Mouse (Mus musculus) Patski (cell line): ENCODE results near the gene Tex45. TPM values are rescaled to one million over a fixed set of nuclear protein-coding genes. Genes with fewer than 3 reads are reported as not detected.
A peak's percentile ranks its signal among the peaks of the same experiment; 100 is the strongest.

Experiments used
- ATAC-seq: fragments of 100-300 bp; one replicate; pipeline ENCODE4 v1.8.0; 2021
- CTCF ChIA-PET: fragments of 350-600 bp; sonication (Branson Sonifier 250); formaldehyde crosslinking; loops from one replicate; lab custom pipeline; 2022; ENCODE audit warnings: inconsistent platforms; lab: Charles Lee
- POLR2A ChIA-PET: fragments of 350-600 bp; sonication (Branson Sonifier 250); formaldehyde crosslinking; loops from one replicate; lab custom pipeline; 2022; ENCODE audit warnings: antibody characterized with exemption, inconsistent platforms; lab: Charles Lee
- DNase-seq: peaks from one replicate; pipeline ENCODE4 v3.0.0-alpha.2; 2011; ENCODE audit warnings: low read depth, low spot score
- H3K27me3 ChIP-seq: fragments of 371-371 bp; one replicate; pipeline ENCODE4 v1.5.1; 2021
- CTCF ChIP-seq: fragments of 100-300 bp; IDR thresholded peaks from one replicate; pipeline ENCODE4 v1.5.1; 2021
- in situ Hi-C: fragments of 300-500 bp; cut with MboI; formaldehyde crosslinking; loops from 3 replicates; pipeline ENCODE4 v1.11.1; 2018; ENCODE audit warnings: low pct_unique_long_range_greater_than_20kb, mixed read lengths
- polyA plus RNA-seq: library from polyadenylated mRNA; unstranded; gene quantifications from one replicate; pipeline ENCODE4 v1.2.3, GENCODE M21; 2021

The Tex45 gene
- polyA plus RNA-seq, 1 experiment from 2014 or later, result not detected

- in situ Hi-C loops, result no loop called here
- no peak for TF ChIP-seq CTCF
- peak; percentile 76 for DNase-seq
- ChIA-PET CTCF (interaction anchor here (1.1 to 2.6 kb wide), 4 partner anchors 8 to 36 kb away, joined by 3 to 10 read pairs (median 3); partner anchors contain the start of gene Pnpla6), POLR2A (interaction anchor here (1.1 to 2.6 kb wide), 4 partner anchors 9 to 35 kb away, joined by 3 to 13 read pairs (median 5); partner anchors contain the start of gene Pnpla6)
- no peaks in the 10 kb centered on the region for H3K27me3 ChIP-seq
- ATAC-seq, result peak; percentile 80
Observed at GRCm38 (mm10) chr8:3500235-3501090, 29.8 kb downstream of the Tex45 start, which contains the start of gene Mcoln1. Gene Mcoln1, plus strand, starts transcription at chr8:3500457.

- H3K27me3 ChIP-seq, result no peaks in the 10 kb centered on the region
- ChIA-PET CTCF (interaction anchor here (1.7 kb wide), 2 partner anchors 9 to 38 kb away, joined by 3 read pairs; no protein-coding TSS in a partner anchor), POLR2A (no interaction called here)
- DNase-seq (no peak), ATAC-seq (no peak)
- no peak for TF ChIP-seq CTCF
- in situ Hi-C loops, result no loop called here
Observed at GRCm38 (mm10) chr8:3502217-3502616, 31.6 kb downstream of the Tex45 start.

GRCm38 (mm10) chr8:3507979-3508754 lies 37.5 kb downstream of the Tex45 start:
- ChIA-PET CTCF (interaction anchor here (1.2 kb wide), 1 partner anchor 8 kb away, joined by 3 read pairs; the partner anchor contains the start of gene Mcoln1), POLR2A (interaction anchor here (0.6 to 1.3 kb wide), 2 partner anchors 40 to 163 kb away, joined by 3 read pairs; no protein-coding TSS in a partner anchor)
- in situ Hi-C loops, result no loop called here
- no peak for TF ChIP-seq CTCF
- ATAC-seq (no peak), DNase-seq (no peak)
- no peaks in the 10 kb centered on the region for H3K27me3 ChIP-seq

- ChIA-PET CTCF (interaction anchor here (2.0 to 2.6 kb wide), 2 partner anchors 14 to 161 kb away, joined by 7 to 10 read pairs; partner anchors contain the start of genes Mcoln1 and Trappc5), POLR2A (interaction anchor here (0.9 to 2.6 kb wide), 3 partner anchors 15 to 95 kb away, joined by 3 to 13 read pairs (median 10); partner anchors contain the start of genes Mcoln1 and Zfp358)
- in situ Hi-C loops, result no loop called here
- DNase-seq (no peak), ATAC-seq (no peak)
- no peak for TF ChIP-seq CTCF
- no peaks in the 10 kb centered on the region for H3K27me3 ChIP-seq
Observed at GRCm38 (mm10) chr8:3514681-3515247, 44.1 kb downstream of the Tex45 start.

- ATAC-seq (peak; percentile 80), DNase-seq (no peak)
Observed at GRCm38 (mm10) chr8:3515260-3515671, 44.6 kb downstream of the Tex45 start, which contains the start of gene Pnpla6. Gene Pnpla6, plus strand, starts transcription at chr8:3515384.

GRCm38 (mm10) chr8:3515771-3516417 lies 45.2 kb downstream of the Tex45 start:
- no peak for TF ChIP-seq CTCF
- ChIA-PET CTCF (interaction anchor here (1.0 to 2.6 kb wide), 3 partner anchors 16 to 160 kb away, joined by 4 to 10 read pairs (median 7); partner anchors contain the start of genes Mcoln1 and Trappc5), POLR2A (interaction anchor here (0.9 to 2.6 kb wide), 6 partner anchors 16 to 122 kb away, joined by 3 to 13 read pairs (median 3); partner anchors contain the start of genes Mcoln1, Pet100 and Zfp358)
- no peaks in the 10 kb centered on the region for H3K27me3 ChIP-seq
- DNase-seq (no peak), ATAC-seq (peak; percentile 35)
- in situ Hi-C loops, result no loop called here

More at GRCm38 (mm10) chr8:3515260-3515671, 44.6 kb downstream of the Tex45 start, which contains the start of gene Pnpla6:
- TF ChIP-seq CTCF, result no peak
- ChIA-PET CTCF (interaction anchor here (1.0 to 2.6 kb wide), 3 partner anchors 15 to 161 kb away, joined by 4 to 10 read pairs (median 7); partner anchors contain the start of genes Mcoln1 and Trappc5), POLR2A (interaction anchor here (0.9 to 2.6 kb wide), 5 partner anchors 15 to 107 kb away, joined by 3 to 13 read pairs (median 3); partner anchors contain the start of genes Mcoln1, Pet100 and Zfp358)
- no peaks in the 10 kb centered on the region for H3K27me3 ChIP-seq
- in situ Hi-C loops, result no loop called here

- ChIA-PET CTCF (interaction anchor here (2.0 to 2.6 kb wide), 2 partner anchors 16 to 159 kb away, joined by 7 to 10 read pairs; partner anchors contain the start of genes Mcoln1 and Trappc5), POLR2A (interaction anchor here (0.9 to 2.6 kb wide), 5 partner anchors 16 to 121 kb away, joined by 3 to 13 read pairs (median 3); partner anchors contain the start of genes Mcoln1, Pet100 and Zfp358)
- in situ Hi-C loops, result no loop called here
- DNase-seq, result peak; percentile 81
- no peak for TF ChIP-seq CTCF
- no peaks in the 10 kb centered on the region for H3K27me3 ChIP-seq
- ATAC-seq, result peak; percentile 82
Observed at GRCm38 (mm10) chr8:3516450-3517116, 45.9 kb downstream of the Tex45 start.

- POLR2A ChIA-PET, result no interaction called here
- DNase-seq (no peak), ATAC-seq (no peak)
- in situ Hi-C loops, result no loop called here
- no peak for TF ChIP-seq CTCF
- CTCF ChIA-PET, result no interaction called here
- H3K27me3 ChIP-seq, result no peaks in the 10 kb centered on the region
Observed at GRCm38 (mm10) chr8:3517117-3517495, 46.4 kb downstream of the Tex45 start.
